Mouse (Mus musculus) liver, postnatal 0 days (tissue): ENCODE measurements around the gene Necap1.

Experiments used
- CTCF ChIP-seq: sonication (generic); IDR thresholded peaks from 2 replicates; pipeline ENCODE4 v1.5.1; 2016; ENCODE audit warnings: antibody characterized with exemption, low read depth
- EP300 ChIP-seq: IDR thresholded peaks from 2 replicates; pipeline ENCODE4 v1.6.1; 2016; ENCODE audit warnings: antibody characterized with exemption, low read depth, mild to moderate bottlenecking

DNA sequence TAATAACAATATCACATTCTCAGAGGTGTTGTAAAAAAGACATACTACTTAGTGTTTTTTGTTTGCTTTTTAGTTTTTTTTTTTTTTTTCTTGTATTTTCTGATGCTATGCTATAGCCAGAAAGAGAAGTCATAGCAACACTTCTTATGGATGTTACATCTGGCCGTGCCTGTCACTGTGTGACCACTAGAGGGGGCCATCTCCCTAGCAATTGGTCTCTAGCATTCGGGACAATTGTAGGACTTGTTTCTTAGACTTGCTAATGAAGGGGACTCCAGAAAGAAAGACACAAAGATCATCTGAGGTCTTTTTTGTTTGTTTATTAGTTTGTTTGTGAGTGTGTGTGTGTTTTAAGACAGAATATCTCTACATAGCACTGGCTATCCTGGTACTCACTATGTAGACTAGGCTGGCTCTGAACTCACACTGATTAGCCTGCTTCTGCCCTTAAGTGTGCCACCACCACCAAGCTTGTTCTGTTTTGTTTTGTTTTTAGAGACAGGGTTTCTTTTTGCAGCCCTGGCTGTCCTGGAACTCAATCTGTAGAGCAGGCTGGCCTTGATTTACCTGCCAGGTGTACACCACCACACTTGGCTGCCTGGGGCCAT lies 18.3 kb downstream of the Necap1 start:
- TF ChIP-seq CTCF (peak; percentile 92), EP300 (no peak)
